Mouse (Mus musculus) hindbrain, postnatal 0 days (tissue): ENCODE data around the gene Fbxw2. TPM values are rescaled to one million over a fixed set of nuclear protein-coding genes. Genes with fewer than 3 reads are reported as not detected.
A peak's percentile ranks its signal among the peaks of the same experiment; 100 is the strongest.

Experiments used
- ATAC-seq: fragments of 200-750 bp; cut with Nextera tagmentation; 2 replicates; pipeline ENCODE4 v1.8.0; 2017; ENCODE audit warnings: mild to moderate bottlenecking, moderate TSS enrichment, moderate library complexity
- DNase-seq: peaks from one replicate; pipeline ENCODE4 v3.0.0-alpha.2; 2015; ENCODE audit warnings: low spot score
- H3K27ac ChIP-seq: fragments of 300-500 bp; sonication (generic); 2 replicates; pipeline ENCODE4 v1.5.1; 2014; ENCODE audit warnings: mild to moderate bottlenecking
- H3K27me3 ChIP-seq: fragments of 300-500 bp; sonication (generic); 2 replicates; pipeline ENCODE4 v1.6.1; 2014; ENCODE audit warnings: low read length, mixed read lengths; ENCODE audit not compliant: insufficient read depth
- H3K36me3 ChIP-seq: fragments of 300-500 bp; sonication (generic); 2 replicates; pipeline ENCODE4 v1.6.1; 2014; ENCODE audit warnings: low read length, mixed read lengths; ENCODE audit not compliant: insufficient read depth
- H3K4me1 ChIP-seq: fragments of 300-500 bp; sonication (generic); 2 replicates; pipeline ENCODE4 v1.6.1; 2014; ENCODE audit warnings: antibody characterized with exemption, low read length, mixed read lengths; ENCODE audit not compliant: insufficient read depth
- H3K4me2 ChIP-seq: fragments of 300-500 bp; sonication (generic); 2 replicates; pipeline ENCODE4 v1.6.1; 2014; ENCODE audit warnings: low read depth, mild to moderate bottlenecking, low read length, moderate library complexity, mixed read lengths
- H3K4me3 ChIP-seq: fragments of 300-500 bp; sonication (generic); 2 replicates; pipeline ENCODE4 v1.5.1; 2014; ENCODE audit warnings: low read length
- H3K9ac ChIP-seq: fragments of 300-500 bp; sonication (generic); replicated peaks from 2 replicates; pipeline ENCODE4 v1.6.1; 2014; ENCODE audit warnings: mild to moderate bottlenecking, low read length, moderate library complexity, mixed read lengths
- H3K9me3 ChIP-seq: fragments of 300-500 bp; sonication (generic); 2 replicates; pipeline ENCODE4 v1.6.1; 2016; ENCODE audit warnings: low read length, mixed read lengths
- CTCF ChIP-seq: IDR thresholded peaks from 2 replicates; pipeline ENCODE4 v1.5.1; 2016; ENCODE audit warnings: antibody characterized with exemption, control low read depth, low read depth
- WGBS: fragments of 180-500 bp; shearing (Covaris S2); extraction: QIAGEN DNeasy Blood & Tissue Kit; methylation state at CpG from one replicate; pipeline ENCODE4 v1.1.7; 2014; 5-methylcytosine and 5-hydroxymethylcytosine counted together
- polyA plus RNA-seq: library from polyadenylated mRNA; unstranded; fragments of >200 nt; fragmentation: Nextera tagmentation; extraction: Ambion mirVana; gene quantifications from 2 replicates; pipeline ENCODE4 v1.2.1, GENCODE M21; 2015
- total RNA-seq: library from RNA; depleted of rRNA; stranded (reverse); fragments of >200 nt; gene quantifications from 2 replicates; pipeline ENCODE4 v1.2.3, GENCODE M21; 2014; rRNA removed

Fbxw2 gene
- total RNA-seq (94.9 and 112 TPM in 2 replicates), polyA plus RNA-seq (111 and 118 TPM in 2 replicates)

DNA sequence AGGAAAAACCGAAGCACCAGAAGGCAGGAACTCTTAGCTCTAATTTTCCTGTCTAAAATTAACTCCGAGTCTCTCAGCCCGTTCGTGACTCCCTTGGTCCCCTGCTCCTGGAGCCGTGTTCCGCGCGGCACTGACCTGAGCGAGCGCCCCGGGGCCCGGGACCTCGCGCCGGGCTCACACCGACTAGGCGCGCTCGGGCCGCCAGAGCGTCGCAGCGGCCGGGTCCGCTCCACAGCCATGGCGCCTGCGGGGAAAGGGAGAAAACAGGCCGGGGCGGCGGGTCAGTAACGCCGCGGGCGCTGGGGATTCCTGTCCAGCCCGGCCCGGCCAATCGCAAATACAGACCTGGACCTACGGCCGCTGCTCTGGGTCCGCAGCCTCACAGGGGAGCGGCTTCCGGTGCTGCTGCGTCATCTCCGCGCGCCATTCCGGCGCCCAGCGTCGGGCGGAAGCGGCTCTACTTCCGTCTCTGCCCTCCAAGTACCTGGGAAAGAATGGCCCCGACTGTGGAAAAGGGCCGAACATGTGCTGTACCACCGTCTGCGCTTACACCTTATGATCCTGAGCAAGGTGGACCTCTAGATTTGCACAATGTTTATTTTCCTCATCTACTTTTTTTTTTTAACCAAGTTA lies at the start of gene Fbxw2:
Gene Fbxw2, minus strand, starts transcription at position 485 of the 633 bp plus-strand sequence.
- H3K4me1 ChIP-seq = peaks cover 6% of the 10 kb centered on the region
- DNase-seq (peak; percentile 96), ATAC-seq (peak; percentile 98)
- under 1% methylated on average over 56 of the region's 57 CpGs for WGBS
- H3K4me3 ChIP-seq = peak within 1 kb of the TSS; percentile 100
- peak within 1 kb of the TSS; percentile 85 for H3K27ac ChIP-seq
- 0 out of 2 replicates have a peak, but pooled peaks cover 4% of the 10 kb centered on the region for H3K27me3 ChIP-seq
- peak within 1 kb of the TSS; percentile 95 for H3K9ac ChIP-seq
- H3K36me3 ChIP-seq = 0 out of 2 replicates have a peak, but pooled peaks cover 4% of the 10 kb centered on the region
- peak within 1 kb of the TSS; percentile 67 for H3K4me2 ChIP-seq
- 0 out of 2 replicates have a peak, but pooled peaks cover 3% of the 10 kb centered on the region for H3K9me3 ChIP-seq
- TF ChIP-seq CTCF = no peak

DNA sequence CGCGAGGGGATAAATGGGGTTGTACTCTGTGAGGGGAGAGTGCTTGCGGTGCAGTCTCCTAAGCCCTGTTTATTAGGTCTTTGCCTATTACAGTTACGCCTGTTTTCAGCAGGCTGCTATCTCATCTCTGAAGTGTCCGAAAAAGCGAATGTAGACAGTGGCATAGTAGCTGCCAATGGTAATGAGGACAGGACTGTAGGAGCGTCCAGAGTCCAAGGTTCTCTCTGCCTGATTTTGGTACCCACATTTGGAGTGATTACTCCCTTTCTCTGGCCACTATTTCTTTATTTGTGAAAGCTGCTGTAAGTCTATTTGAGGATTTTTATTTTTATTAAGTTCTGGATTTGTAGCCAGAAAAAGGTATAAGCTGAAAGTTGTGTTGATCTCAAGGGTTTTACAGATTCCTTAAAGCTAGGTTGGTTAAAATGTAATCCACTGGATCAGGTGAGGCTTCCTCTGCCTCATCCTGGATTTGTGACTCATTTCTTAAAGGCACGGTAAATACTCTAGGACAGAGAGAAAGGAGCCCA lies 48.8 kb upstream of the Fbxw2 start, which contains the start of gene Psmd5:
Gene Psmd5, minus strand, starts transcription at position 153 of the 530 bp plus-strand sequence.
- Histone ChIP-seq H3K9me3 (no peaks in the 10 kb centered on the region), H3K9ac (no peak within 1 kb of the TSS), H3K4me3 (no peak within 1 kb of the TSS), H3K27ac (no peak within 1 kb of the TSS), H3K36me3 (no peaks in the 10 kb centered on the region), H3K4me1 (no peaks in the 10 kb centered on the region), H3K4me2 (peak within 1 kb of the TSS; percentile 31), H3K27me3 (no peaks in the 10 kb centered on the region)
- 21% methylated on average over 8 of the region's 8 CpGs for WGBS
- no peak for TF ChIP-seq CTCF
- DNase-seq (no peak), ATAC-seq (no peak)

DNA sequence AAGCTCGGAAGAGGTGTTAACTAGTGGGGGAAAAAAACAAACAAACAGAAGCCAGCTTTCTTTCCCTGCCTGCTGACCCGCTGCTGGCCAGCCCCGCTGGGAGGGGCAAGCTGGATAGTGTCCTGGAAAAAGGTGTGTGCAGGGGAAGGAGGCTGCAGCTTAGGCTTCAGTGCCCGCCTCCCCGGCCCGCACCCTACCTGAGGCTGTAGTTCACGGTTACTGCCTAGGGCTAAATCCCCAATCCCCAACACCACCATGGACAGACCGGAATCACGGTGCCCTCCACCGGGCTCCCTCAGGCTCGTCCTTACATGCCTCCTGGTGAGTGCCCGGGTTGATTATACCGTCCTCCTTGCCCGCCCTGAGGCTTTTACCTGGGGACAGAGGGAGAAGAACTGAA lies 48.2 kb upstream of the Fbxw2 start, which contains the start of gene Cutal:
Gene Cutal, plus strand, starts transcription at position 126 of the 400 bp plus-strand sequence.
- H3K27me3 ChIP-seq = no peaks in the 10 kb centered on the region
- DNase-seq = no peak
- peak within 1 kb of the TSS; percentile 31 for H3K4me2 ChIP-seq
- no peak for ATAC-seq
- WGBS = 3% methylated on average over 14 of the region's 14 CpGs
- no peak within 1 kb of the TSS for H3K9ac ChIP-seq
- H3K27ac ChIP-seq = no peak within 1 kb of the TSS
- no peaks in the 10 kb centered on the region for H3K36me3 ChIP-seq
- H3K9me3 ChIP-seq = no peaks in the 10 kb centered on the region
- no peak for TF ChIP-seq CTCF
- H3K4me3 ChIP-seq = no peak within 1 kb of the TSS
- peaks cover 6% of the 10 kb centered on the region; the same call in 1 of the 2 replicates for H3K4me1 ChIP-seq

DNA sequence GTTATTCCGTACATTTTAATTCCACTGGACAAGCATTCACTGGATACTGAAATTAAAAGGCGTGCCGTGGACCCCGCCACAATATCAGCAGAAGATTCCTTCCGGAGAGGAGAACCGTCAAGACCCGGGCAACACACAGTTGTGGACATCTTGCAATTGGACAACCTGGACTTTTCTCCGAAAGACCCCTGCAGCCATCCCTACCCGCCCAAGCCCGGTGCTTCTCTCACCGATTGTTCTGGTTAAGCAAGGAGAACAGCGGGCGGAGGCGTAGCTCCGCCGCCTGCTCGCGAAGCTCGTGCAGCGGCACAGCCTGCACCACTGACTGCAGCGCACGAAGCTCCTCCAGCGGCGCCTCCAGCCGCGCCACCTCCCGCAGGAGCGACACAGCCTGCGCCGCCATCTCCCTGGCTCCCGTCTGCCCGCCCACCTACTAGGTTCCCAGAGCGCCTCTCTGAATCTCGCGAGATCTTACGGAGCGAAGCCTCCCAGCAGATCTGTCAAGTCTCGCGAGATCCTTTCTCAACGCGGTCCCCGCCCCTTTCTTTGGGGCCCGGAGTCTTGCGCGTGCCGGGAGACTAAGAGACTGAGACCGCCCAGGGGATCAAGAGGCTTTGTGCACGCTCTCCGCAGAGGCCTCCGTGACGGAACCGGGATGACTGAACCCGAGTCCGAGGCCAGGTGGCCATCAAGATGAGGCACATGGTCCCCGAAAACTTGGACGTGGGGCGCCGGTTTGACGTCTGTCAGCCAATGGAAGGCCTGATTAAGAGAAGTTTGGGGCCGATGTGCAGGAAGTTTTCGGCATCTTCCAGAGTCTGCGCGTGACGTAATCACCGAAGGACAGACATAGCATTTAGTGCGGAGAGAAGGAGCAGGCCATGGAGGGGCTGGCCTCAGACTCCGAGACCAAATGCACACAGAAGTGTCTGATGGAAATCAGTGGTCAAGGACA lies 44.7 kb upstream of the Fbxw2 start:
- H3K9ac ChIP-seq = peak overlapping the region; percentile 82
- TF ChIP-seq CTCF = no peak
- peaks cover 8% of the 10 kb centered on the region; the same call in 1 of the 2 replicates for H3K4me1 ChIP-seq
- peak overlapping the region; percentile 84 for H3K27ac ChIP-seq
- H3K4me3 ChIP-seq = peak overlapping the region; percentile 74
- under 1% methylated on average over 67 of the region's 67 CpGs for WGBS
- peaks cover 4% of the 10 kb centered on the region; the same call in 1 of the 2 replicates for H3K36me3 ChIP-seq
- ATAC-seq (peak; percentile 100), DNase-seq (peak; percentile 100)
- peak overlapping the region; percentile 73 for H3K4me2 ChIP-seq
- no peaks in the 10 kb centered on the region for H3K27me3 ChIP-seq
- no peaks in the 10 kb centered on the region for H3K9me3 ChIP-seq

DNA sequence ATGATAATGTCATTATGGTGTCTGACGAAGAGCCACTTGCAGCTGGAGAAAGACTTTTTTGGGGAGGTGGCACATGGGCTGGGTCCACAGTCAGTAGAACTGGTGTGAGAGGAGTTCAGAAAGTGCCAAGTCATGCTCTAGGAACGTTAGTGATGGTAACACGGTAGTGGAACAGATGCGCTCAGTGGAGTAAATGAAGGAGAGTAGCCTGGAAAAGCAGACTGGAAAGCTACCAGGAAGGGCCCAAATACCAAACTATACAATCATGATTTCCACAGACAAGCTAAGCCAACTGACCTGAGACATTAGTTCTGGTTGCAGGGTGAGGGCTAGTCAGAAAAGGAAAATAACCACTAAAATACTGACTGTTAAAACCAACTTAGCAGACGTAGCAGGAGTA lies 43.6 kb upstream of the Fbxw2 start:
- peaks cover 8% of the 10 kb centered on the region; the same call in 1 of the 2 replicates for H3K4me1 ChIP-seq
- WGBS = 31% methylated on average over 5 of the region's 5 CpGs
- H3K4me3 ChIP-seq = peak overlapping the region; percentile 74
- TF ChIP-seq CTCF = no peak
- no peak for ATAC-seq
- peak overlapping the region; percentile 82 for H3K9ac ChIP-seq
- H3K4me2 ChIP-seq = peak overlapping the region; percentile 73
- H3K9me3 ChIP-seq = no peaks in the 10 kb centered on the region
- DNase-seq = no peak
- H3K27ac ChIP-seq = no peak overlapping the region
- peaks cover 15% of the 10 kb centered on the region; the same call in 1 of the 2 replicates for H3K36me3 ChIP-seq
- H3K27me3 ChIP-seq = no peaks in the 10 kb centered on the region

DNA sequence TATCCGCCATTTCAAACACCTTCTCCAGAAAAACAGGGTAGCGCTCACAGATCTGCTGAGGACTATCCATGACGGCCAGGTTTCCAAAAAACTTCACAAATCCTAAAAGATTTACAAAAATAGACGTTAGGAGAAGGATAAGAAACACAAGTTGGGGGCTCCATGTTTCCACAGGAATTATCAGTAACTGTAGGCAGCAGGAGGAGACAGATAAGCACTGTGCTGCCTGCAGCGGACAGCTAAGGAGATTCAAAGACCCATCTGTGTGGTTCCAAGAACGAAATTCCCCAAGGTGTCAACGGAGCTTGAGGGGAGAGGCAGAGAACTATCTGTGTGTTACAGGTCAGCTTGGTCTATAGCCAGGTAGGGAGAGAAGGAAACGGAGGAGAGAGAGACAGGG lies 31.6 kb upstream of the Fbxw2 start:
- DNase-seq = no peak
- no peak overlapping the region for H3K9ac ChIP-seq
- H3K4me1 ChIP-seq = no peaks in the 10 kb centered on the region
- no peak overlapping the region for H3K27ac ChIP-seq
- H3K36me3 ChIP-seq = peaks cover 69% of the 10 kb centered on the region
- no peak for TF ChIP-seq CTCF
- H3K4me2 ChIP-seq = no peak overlapping the region
- H3K4me3 ChIP-seq = no peak overlapping the region
- no peaks in the 10 kb centered on the region for H3K9me3 ChIP-seq
- ATAC-seq = no peak
- H3K27me3 ChIP-seq = no peaks in the 10 kb centered on the region
- WGBS = 95% methylated on average over 8 of the region's 8 CpGs
